Mouse (Mus musculus) thymus, adult 2 months (tissue): ENCODE results near the gene Slc12a9. TPM values are rescaled to one million over a fixed set of nuclear protein-coding genes. Genes with fewer than 3 reads are reported as not detected.
A peak's percentile ranks its signal among the peaks of the same experiment; 100 is the strongest.

ENCODE experiments used
- DNase-seq: peaks from one replicate; pipeline ENCODE4 v3.0.0; 2021
- H3K27ac ChIP-seq: fragments of 200-500 bp; 2 replicates; pipeline ENCODE4 v1.5.1; 2012; ENCODE audit warnings: low read length, control low read depth; ENCODE audit not compliant: control insufficient read depth, insufficient read depth
- H3K27me3 ChIP-seq: fragments of 200-500 bp; 2 replicates; pipeline ENCODE4 v1.6.1; 2012; ENCODE audit warnings: mild to moderate bottlenecking, low read length, moderate library complexity, mixed read lengths; ENCODE audit not compliant: control insufficient read depth, insufficient read depth
- H3K36me3 ChIP-seq: fragments of 200-500 bp; 2 replicates; pipeline ENCODE4 v1.6.1; 2012; ENCODE audit warnings: mild to moderate bottlenecking, low read length, moderate library complexity; ENCODE audit not compliant: control insufficient read depth, insufficient read depth
- H3K4me1 ChIP-seq: fragments of 200-500 bp; replicated peaks from 2 replicates; pipeline ENCODE4 v1.6.1; 2012; ENCODE audit warnings: low read length; ENCODE audit not compliant: control insufficient read depth, insufficient read depth
- H3K4me3 ChIP-seq: fragments of 200-500 bp; 2 replicates; pipeline ENCODE4 v1.5.1; 2012; ENCODE audit warnings: mild to moderate bottlenecking, low read length, control low read depth, moderate library complexity; ENCODE audit not compliant: control insufficient read depth, insufficient read depth
- CTCF ChIP-seq: fragments of 200-500 bp; IDR thresholded peaks from 2 replicates; pipeline ENCODE4 v1.5.1; 2012; ENCODE audit warnings: mild to moderate bottlenecking, control low read depth, low read length, moderate library complexity, borderline replicate concordance; ENCODE audit not compliant: control insufficient read depth, poor library complexity, insufficient read depth; ENCODE audit errors: extremely low read depth
- POLR2A ChIP-seq: fragments of 200-500 bp; IDR thresholded peaks from 2 replicates; pipeline ENCODE4 v1.6.1; 2012; ENCODE audit warnings: mild to moderate bottlenecking, low read length, control low read depth, moderate library complexity; ENCODE audit not compliant: control insufficient read depth, poor library complexity, insufficient read depth; ENCODE audit errors: extremely low read depth
- WGBS: fragments of 180-500 bp; shearing (Covaris S2); methylation state at CpG from one replicate; pipeline ENCODE4 v1.1.7; 2018; 5-methylcytosine and 5-hydroxymethylcytosine counted together
- polyA plus RNA-seq: library from polyadenylated mRNA; depleted of rRNA; stranded (reverse); fragments of >200 nt; gene quantifications from 2 replicates; pipeline ENCODE4 v1.2.3, GENCODE M21; 2012

Gene Slc12a9
- polyA plus RNA-seq, 1 experiment: 39.2 TPM

GRCm38 (mm10) chr5:137334317-137334716, 920 bp upstream of the Slc12a9 start:
- Histone ChIP-seq H3K27me3 (no peaks in the 10 kb centered on the region), H3K4me3 (no peak overlapping the region), H3K27ac (no peak overlapping the region), H3K36me3 (no peaks in the 10 kb centered on the region), H3K4me1 (peaks cover 24% of the 10 kb centered on the region)
- DNase-seq: no peak
- TF ChIP-seq POLR2A: no peak
- TF ChIP-seq CTCF: no peak
- 46% methylated on average over 10 of the region's 10 CpGs for WGBS

DNA sequence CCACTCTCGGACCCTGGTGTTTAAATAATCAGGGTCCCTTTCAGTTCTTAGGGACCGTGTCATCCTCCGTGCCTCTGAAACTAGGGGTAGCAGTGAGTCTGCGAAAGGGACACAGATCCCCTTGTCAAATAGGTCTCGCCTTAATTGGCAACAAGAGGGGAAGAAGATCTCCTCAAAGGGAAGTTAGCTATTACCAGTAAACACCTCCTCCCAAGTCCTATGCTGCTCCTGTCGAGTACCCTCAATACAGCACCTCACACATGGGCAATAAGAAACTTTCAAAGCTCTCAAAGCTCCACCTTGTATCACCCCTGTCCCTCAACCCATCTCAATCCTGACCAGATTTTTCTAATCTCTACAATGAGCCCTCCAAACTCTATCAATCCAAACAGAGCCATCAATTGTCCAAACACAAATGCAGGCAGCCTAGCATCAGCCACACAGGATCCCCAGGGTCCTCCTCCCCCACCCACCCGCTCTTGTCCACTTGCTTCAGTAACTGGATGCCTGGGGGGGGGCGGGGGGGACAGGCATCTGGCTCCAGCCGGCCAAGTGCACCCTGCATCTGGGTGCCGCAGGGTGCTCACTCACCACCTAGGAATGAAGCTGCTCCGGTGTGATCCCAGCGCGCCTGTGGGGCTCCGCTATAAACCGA, 413 bp downstream of the Slc12a9 start:
- TF ChIP-seq POLR2A (no peak), CTCF (no peak)
- peak overlapping the region; percentile 82 for H3K4me3 ChIP-seq
- no peaks in the 10 kb centered on the region for H3K36me3 ChIP-seq
- WGBS: 11% methylated on average over 15 of the region's 15 CpGs
- no peak for DNase-seq
- no peaks in the 10 kb centered on the region for H3K27me3 ChIP-seq
- H3K4me1 ChIP-seq: peaks cover 16% of the 10 kb centered on the region
- H3K27ac ChIP-seq: no peak overlapping the region

DNA sequence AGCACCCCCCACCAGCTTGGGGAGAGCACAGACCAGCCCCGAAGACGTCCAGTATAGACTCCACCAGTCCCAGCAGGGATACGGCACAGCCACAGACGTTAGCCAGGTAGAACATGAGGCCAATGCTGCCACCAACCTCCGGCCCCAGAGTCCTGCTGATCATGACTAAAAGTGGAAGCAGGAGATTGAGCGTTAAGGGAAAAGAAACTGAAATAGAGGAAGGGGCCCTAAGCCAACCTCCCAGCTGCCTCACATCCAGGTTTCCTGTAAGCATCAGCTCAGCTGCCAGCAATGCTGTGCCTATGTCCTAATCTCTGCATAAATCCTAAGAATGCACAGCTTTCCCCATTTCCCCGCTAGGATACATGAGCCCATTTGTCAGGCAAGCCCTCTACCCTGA, 2.5 kb downstream of the Slc12a9 start:
- no peak for TF ChIP-seq CTCF
- TF ChIP-seq POLR2A: no peak
- H3K27ac ChIP-seq: no peak overlapping the region
- 92% methylated on average over 7 of the region's 7 CpGs for WGBS
- no peak for DNase-seq
- H3K4me1 ChIP-seq: peaks cover 16% of the 10 kb centered on the region
- H3K36me3 ChIP-seq: no peaks in the 10 kb centered on the region
- no peaks in the 10 kb centered on the region for H3K27me3 ChIP-seq
- H3K4me3 ChIP-seq: no peak overlapping the region

DNA sequence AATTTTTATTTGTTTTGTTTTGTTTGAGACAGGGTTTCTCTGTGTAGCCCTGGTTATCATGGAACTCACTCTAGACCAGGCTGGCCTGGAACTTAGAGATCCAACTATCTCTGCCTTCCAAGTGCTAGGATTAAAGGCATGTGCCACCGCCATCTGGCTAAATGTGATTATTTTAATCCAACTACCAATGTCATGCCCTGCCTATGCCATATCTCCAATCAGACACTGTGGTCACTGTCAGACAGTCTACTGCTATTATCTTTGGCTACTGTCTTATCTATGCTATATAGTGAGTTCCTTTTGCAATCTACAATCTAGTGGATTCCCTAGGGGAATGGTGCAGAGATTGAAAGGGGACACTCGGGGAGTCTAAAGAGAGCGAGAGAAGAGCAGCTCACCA, 12.4 kb downstream of the Slc12a9 start:
- Histone ChIP-seq H3K27me3 (no peaks in the 10 kb centered on the region), H3K4me1 (no peaks in the 10 kb centered on the region), H3K36me3 (peaks cover 7% of the 10 kb centered on the region; the same call in 1 of the 2 replicates), H3K4me3 (no peak overlapping the region), H3K27ac (no peak overlapping the region)
- no peak for DNase-seq
- TF ChIP-seq POLR2A (no peak), CTCF (no peak)
- 97% methylated on average over 3 of the region's 3 CpGs for WGBS

DNA sequence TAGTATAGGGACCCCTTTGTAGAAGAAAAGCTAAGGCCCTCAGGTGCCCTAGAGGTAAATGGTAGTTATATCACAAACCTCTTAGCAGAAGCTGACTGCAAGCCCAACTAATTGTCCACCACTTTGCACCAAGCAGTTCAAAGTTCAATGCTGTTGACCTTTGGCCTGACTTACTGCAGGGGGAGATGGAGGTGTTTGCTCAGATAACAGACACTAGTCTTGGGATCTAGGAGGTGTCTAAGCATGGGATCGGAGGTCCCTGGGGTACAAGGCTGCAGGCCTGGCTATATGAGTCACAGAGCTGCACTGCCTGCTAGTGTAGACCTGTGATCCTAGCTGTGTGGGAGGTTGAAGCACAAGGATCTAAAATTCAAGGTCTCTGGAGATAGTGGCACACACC, 14.8 kb downstream of the Slc12a9 start:
- Histone ChIP-seq H3K4me3 (no peak overlapping the region), H3K36me3 (peaks cover 4% of the 10 kb centered on the region; the same call in 1 of the 2 replicates), H3K27ac (no peak overlapping the region), H3K4me1 (peaks cover 9% of the 10 kb centered on the region), H3K27me3 (no peaks in the 10 kb centered on the region)
- no peak for DNase-seq
- WGBS: 100% methylated on average over 1 of the region's 1 CpGs
- no peak for TF ChIP-seq CTCF

- H3K36me3 ChIP-seq: no peaks in the 10 kb centered on the region
- 97% methylated on average over 8 of the region's 8 CpGs for WGBS
- H3K27ac ChIP-seq: no peak overlapping the region
- DNase-seq: no peak
- no peak overlapping the region for H3K4me3 ChIP-seq
- H3K4me1 ChIP-seq: peaks cover 12% of the 10 kb centered on the region
- TF ChIP-seq CTCF: no peak
- TF ChIP-seq POLR2A: no peak
- no peaks in the 10 kb centered on the region for H3K27me3 ChIP-seq
Measured at GRCm38 (mm10) chr5:137317361-137317760, 16.0 kb downstream of the Slc12a9 start.
